Mouse (Mus musculus): Measurements from ENCODE around the gene Ccdc22. TPM values are rescaled to one million over a fixed set of nuclear protein-coding genes. Genes with fewer than 3 reads are reported as not detected.
A peak's percentile ranks its signal among the peaks of the same experiment; 100 is the strongest.

Ccdc22 gene
- polyA plus RNA-seq (2014; fragmentation: Nextera tagmentation; extraction: Ambion mirVana) = 26.6 and 28.0 TPM in 2 replicates

DNA sequence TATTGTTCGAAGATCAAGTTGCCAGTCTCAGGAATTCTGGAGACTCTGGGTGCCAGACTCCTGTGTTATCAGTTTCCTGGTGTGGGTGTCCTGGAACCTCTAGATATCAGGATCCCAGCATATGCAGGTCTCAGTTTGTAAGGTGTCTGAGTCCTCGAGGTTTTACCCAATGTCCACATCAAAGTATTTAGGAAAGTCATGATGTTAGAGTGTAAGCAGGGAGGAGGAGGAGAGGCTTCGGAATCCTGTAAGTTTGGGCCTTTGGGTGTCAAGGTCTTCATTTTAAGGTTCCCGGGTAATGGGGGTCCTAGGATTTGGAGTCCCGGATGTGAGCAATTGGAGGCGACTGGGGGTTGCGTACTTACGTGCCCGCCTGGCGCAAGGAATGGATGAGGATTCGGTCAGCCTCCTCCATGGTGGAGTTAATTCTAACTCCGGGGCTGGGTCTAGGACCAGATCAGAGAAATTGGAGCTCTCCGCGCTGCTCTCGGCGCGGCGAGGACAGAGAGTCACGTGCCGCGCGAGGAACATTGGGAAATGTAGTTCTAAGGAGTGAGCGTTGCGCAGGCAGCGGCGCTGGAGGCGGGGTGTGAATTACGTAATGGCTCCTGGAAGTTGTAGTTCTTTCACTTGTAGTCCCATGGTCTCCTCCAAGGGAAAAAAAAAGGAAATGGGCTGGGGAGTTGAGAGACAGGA, at the start of gene Ccdc22:
Ccdc22 (minus strand) TSS at position 639 of the 696 bp plus-strand sequence.
- no peaks in the 10 kb centered on the region for H3K9me3 ChIP-seq (ENCODE audit: control insufficient read depth, low read length)
- peak within 1 kb of the TSS; percentile 36 for H3K4me3 ChIP-seq (replicated peaks; ENCODE audit: low read length)
- no peaks in the 10 kb centered on the region for H3K27me3 ChIP-seq (ENCODE audit: control insufficient read depth, insufficient read depth, low read length)
- DNase-seq (ENCODE audit: low spot score) (peak; percentile 84), ATAC-seq (ENCODE audit: low FRiP score) (peak; percentile 92)
- peak within 1 kb of the TSS; percentile 39 for H3K9ac ChIP-seq
- H3K36me3 ChIP-seq (replicated peaks; ENCODE audit: control insufficient read depth, insufficient read depth) = no peaks in the 10 kb centered on the region
- H3K4me2 ChIP-seq (replicated peaks) = peak within 1 kb of the TSS; percentile 52
- H3K4me1 ChIP-seq (replicated peaks; ENCODE audit: control insufficient read depth, insufficient read depth, low read length) = no peaks in the 10 kb centered on the region
- WGBS = 19% methylated on average over 28 of the region's 28 CpGs
- no peak within 1 kb of the TSS for H3K27ac ChIP-seq

DNA sequence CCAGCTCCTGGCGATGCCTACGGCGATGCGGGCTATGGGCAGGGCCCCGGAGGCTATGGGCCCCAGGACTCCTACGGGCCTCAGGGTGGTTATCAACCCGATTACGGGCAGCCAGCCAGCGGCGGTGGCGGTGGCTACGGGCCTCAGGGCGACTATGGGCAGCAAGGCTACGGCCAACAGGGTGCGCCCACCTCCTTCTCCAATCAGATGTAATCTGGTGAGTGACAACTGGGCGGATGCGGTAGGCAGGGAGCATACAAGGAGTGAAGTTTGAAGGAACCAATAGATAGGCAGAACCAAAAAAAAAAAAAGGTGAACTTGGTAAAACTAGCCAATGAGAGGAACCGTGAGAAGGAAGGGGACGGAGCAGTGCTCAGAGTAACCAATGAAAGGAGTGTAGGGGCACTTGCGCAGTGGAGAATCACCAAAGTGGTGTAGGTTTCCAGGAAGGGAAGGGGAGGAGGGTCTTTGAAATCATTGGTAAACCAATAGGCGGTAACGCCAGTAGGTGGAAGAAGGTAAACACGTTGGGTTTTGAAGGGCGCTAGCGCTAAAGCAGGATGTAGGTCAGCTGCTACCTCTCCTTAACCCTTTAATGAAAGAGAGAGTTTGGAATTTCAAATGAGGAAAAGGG, 43.5 kb upstream of the Ccdc22 start:
- Histone ChIP-seq H3K9ac (peak overlapping the region; percentile 60), H3K4me1 (replicated peaks; ENCODE audit: control insufficient read depth, insufficient read depth, low read length) (no peaks in the 10 kb centered on the region), H3K27ac (peak overlapping the region; percentile 57), H3K27me3 (ENCODE audit: control insufficient read depth, insufficient read depth, low read length) (no peaks in the 10 kb centered on the region), H3K4me3 (replicated peaks; ENCODE audit: low read length) (peak overlapping the region; percentile 31), H3K36me3 (replicated peaks; ENCODE audit: control insufficient read depth, insufficient read depth) (peaks cover 25% of the 10 kb centered on the region), H3K9me3 (ENCODE audit: control insufficient read depth, low read length) (no peaks in the 10 kb centered on the region), H3K4me2 (replicated peaks) (peak overlapping the region; percentile 52)
- 17% methylated on average over 25 of the region's 25 CpGs for WGBS
- peak; percentile 94 for ATAC-seq (ENCODE audit: low FRiP score)
- DNase-seq (ENCODE audit: low spot score) = peak; percentile 72

DNA sequence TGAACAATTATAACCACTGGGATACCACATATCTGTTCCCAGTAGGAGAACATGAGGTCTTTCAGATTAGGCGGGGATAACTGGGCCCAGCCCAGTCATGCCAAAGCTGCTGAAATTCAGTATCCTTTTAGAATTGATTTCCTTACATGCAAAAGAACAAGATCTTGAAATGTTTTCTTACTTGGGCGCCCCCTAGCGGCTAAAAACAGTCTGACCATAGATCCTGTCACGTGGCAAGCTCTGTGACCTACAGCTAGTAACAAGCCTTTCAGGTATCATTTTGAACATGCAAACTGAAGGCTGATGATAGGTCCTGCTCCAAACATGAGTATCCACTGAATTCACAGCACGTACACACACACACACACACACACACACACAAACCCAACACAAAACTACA, 40.0 kb upstream of the Ccdc22 start:
- no peaks in the 10 kb centered on the region for H3K9me3 ChIP-seq (ENCODE audit: control insufficient read depth, low read length)
- peaks cover 33% of the 10 kb centered on the region for H3K36me3 ChIP-seq (replicated peaks; ENCODE audit: control insufficient read depth, insufficient read depth)
- no peak overlapping the region for H3K4me3 ChIP-seq (replicated peaks; ENCODE audit: low read length)
- WGBS = 12% methylated on average over 5 of the region's 5 CpGs
- H3K27me3 ChIP-seq (ENCODE audit: control insufficient read depth, insufficient read depth, low read length) = no peaks in the 10 kb centered on the region
- no peak overlapping the region for H3K4me2 ChIP-seq (replicated peaks)
- no peak overlapping the region for H3K27ac ChIP-seq
- peak; percentile 78 for DNase-seq (ENCODE audit: low spot score)
- 0 out of 2 replicates have a peak, but pooled peaks cover 6% of the 10 kb centered on the region for H3K4me1 ChIP-seq (replicated peaks; ENCODE audit: control insufficient read depth, insufficient read depth, low read length)
- no peak for ATAC-seq (ENCODE audit: low FRiP score)
- no peak overlapping the region for H3K9ac ChIP-seq

DNA sequence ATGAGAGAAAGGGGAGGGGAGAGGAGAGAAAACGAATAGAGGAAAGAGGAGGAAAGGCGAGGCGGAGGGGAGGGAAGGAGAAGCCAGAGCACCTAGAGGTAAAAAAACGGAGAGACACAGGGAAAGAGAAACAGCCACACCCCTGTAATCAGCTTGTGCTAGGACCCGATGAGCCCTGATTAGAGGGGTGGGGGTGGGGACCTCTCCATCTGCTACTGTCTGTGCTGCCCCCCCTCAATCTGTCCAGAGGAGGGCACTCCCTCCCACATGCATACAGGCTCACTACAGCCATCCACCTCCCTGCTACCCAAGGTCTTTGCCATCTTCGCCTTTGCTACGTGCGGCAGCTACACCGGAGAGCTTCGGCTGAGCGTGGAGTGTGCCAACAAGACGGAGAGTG, 35.5 kb upstream of the Ccdc22 start:
- WGBS = 53% methylated on average over 10 of the region's 12 CpGs
- Histone ChIP-seq H3K27ac (no peak overlapping the region), H3K4me3 (replicated peaks; ENCODE audit: low read length) (peak overlapping the region; percentile 50), H3K36me3 (replicated peaks; ENCODE audit: control insufficient read depth, insufficient read depth) (peaks cover 29% of the 10 kb centered on the region), H3K27me3 (ENCODE audit: control insufficient read depth, insufficient read depth, low read length) (no peaks in the 10 kb centered on the region), H3K9ac (peak overlapping the region; percentile 40; the same call in 1 of the 2 replicates), H3K4me2 (replicated peaks) (peak overlapping the region; percentile 62), H3K4me1 (replicated peaks; ENCODE audit: control insufficient read depth, insufficient read depth, low read length) (0 out of 2 replicates have a peak, but pooled peaks cover 6% of the 10 kb centered on the region), H3K9me3 (ENCODE audit: control insufficient read depth, low read length) (no peaks in the 10 kb centered on the region)
- DNase-seq (ENCODE audit: low spot score) = no peak
- ATAC-seq (ENCODE audit: low FRiP score) = no peak

DNA sequence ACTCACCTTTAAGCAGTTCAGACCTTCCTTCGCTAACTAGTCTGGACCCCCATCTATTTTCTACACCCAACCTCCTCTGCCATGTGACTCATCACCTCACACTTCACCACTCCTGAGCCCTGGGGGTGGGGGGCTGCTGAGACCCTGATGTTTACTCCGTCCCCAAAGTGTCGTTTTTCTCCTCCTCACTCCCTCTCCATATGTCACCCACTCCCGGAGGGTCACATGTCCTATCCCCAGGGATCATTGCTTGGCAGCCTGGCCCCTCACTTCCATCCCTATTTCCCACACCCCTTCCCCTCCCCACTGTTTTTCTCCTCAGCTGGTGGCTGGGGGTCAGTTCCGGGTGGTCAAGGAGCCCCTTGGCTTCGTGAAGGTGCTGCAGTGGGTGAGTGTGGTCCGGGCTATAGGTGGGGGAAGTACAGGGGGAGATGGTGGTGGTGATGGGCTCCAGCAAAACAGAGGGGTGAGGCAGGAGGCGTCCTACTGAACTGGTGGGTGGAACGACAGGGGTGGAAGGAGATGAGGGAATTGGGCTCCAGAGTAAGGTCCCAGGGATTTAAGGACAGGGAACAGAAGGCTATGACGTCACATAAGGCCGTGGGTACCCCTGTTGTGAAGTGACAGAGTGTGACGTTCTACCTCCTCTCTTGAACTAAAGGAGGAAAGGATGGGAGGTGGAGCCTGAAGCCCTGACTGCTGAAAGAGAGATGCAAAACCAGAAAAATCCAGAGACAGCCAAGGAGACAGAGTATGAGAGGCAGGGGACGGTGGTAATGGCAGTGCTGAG, 34.4 kb upstream of the Ccdc22 start:
- ATAC-seq (ENCODE audit: low FRiP score) (peak; percentile 28; the same call in 1 of the 2 replicates), DNase-seq (ENCODE audit: low spot score) (no peak)
- Histone ChIP-seq H3K36me3 (replicated peaks; ENCODE audit: control insufficient read depth, insufficient read depth) (peaks cover 20% of the 10 kb centered on the region; the same call in 1 of the 2 replicates), H3K27me3 (ENCODE audit: control insufficient read depth, insufficient read depth, low read length) (no peaks in the 10 kb centered on the region), H3K4me3 (replicated peaks; ENCODE audit: low read length) (peak overlapping the region; percentile 50), H3K9ac (peak overlapping the region; percentile 76), H3K27ac (peak overlapping the region; percentile 85), H3K9me3 (ENCODE audit: control insufficient read depth, low read length) (no peaks in the 10 kb centered on the region), H3K4me2 (replicated peaks) (peak overlapping the region; percentile 62), H3K4me1 (replicated peaks; ENCODE audit: control insufficient read depth, insufficient read depth, low read length) (0 out of 2 replicates have a peak, but pooled peaks cover 6% of the 10 kb centered on the region)
- WGBS = 21% methylated on average over 13 of the region's 13 CpGs

DNA sequence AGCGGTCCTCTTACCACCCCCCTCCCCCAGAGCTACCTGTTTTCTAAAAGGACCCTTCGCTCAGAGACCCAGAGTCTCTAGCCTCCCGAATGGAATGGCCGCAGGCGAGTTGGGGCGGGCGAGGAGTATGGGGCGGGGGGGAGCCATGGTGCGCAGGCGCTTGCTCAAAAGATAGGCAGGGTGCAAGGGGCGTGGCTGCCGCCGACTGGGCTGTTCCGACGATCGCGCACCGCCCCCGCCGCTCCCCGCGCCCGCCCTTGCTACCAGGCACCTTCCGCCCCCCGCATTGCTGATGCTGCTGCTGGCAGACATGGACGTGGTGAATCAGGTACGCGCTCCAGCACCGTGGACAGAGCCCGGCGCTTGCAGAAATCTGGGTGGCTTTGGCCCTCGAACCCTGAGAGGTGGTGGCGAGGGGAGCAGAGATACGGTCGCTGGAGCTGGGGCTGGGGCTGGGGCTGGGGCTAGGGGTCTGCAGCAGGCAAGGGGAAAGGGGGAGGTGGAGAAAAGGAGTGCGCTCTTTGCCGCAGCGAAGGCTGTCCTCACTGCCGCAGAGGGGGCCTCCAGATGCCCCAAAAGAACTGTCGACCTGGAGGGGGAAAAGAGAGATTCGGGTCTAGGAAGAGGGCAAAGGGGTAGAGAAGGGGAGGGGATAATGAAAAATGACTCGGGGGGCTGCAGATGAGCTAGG, 33.2 kb upstream of the Ccdc22 start, which contains the start of gene Syp:
Syp (plus strand) TSS at position 71 of the 691 bp plus-strand sequence.
- H3K4me3 ChIP-seq (replicated peaks; ENCODE audit: low read length) = peak within 1 kb of the TSS; percentile 50
- WGBS = 15% methylated on average over 41 of the region's 42 CpGs
- H3K4me1 ChIP-seq (replicated peaks; ENCODE audit: control insufficient read depth, insufficient read depth, low read length) = 0 out of 2 replicates have a peak, but pooled peaks cover 6% of the 10 kb centered on the region
- H3K9ac ChIP-seq = peak within 1 kb of the TSS; percentile 76
- peak; percentile 86 for ATAC-seq (ENCODE audit: low FRiP score)
- H3K36me3 ChIP-seq (replicated peaks; ENCODE audit: control insufficient read depth, insufficient read depth) = peaks cover 18% of the 10 kb centered on the region; the same call in 1 of the 2 replicates
- H3K9me3 ChIP-seq (ENCODE audit: control insufficient read depth, low read length) = no peaks in the 10 kb centered on the region
- no peaks in the 10 kb centered on the region for H3K27me3 ChIP-seq (ENCODE audit: control insufficient read depth, insufficient read depth, low read length)
- peak within 1 kb of the TSS; percentile 85 for H3K27ac ChIP-seq
- DNase-seq (ENCODE audit: low spot score) = peak; percentile 82
- peak within 1 kb of the TSS; percentile 62 for H3K4me2 ChIP-seq (replicated peaks)

DNA sequence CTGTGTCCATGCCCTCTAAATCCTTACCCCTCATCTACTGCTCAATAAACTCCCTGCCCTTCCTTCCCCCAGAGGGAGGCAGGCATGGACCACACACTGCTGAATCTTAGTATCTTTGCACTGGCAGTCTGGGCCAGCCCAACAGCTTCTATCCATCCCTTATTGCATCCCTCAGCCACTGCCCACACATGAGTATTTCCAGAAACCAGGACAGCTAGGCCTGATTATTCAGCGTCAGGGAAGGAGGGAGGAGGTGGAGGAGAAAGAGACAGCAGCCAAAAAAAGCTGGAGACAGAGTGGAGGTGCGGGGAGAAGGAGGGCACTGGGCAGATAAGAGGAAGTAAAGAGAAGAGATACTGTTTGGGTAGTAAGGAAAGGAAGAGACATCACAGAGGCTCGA, 29.8 kb upstream of the Ccdc22 start:
- no peak overlapping the region for H3K4me2 ChIP-seq (replicated peaks)
- WGBS = 85% methylated on average over 3 of the region's 3 CpGs
- H3K27ac ChIP-seq = no peak overlapping the region

DNA sequence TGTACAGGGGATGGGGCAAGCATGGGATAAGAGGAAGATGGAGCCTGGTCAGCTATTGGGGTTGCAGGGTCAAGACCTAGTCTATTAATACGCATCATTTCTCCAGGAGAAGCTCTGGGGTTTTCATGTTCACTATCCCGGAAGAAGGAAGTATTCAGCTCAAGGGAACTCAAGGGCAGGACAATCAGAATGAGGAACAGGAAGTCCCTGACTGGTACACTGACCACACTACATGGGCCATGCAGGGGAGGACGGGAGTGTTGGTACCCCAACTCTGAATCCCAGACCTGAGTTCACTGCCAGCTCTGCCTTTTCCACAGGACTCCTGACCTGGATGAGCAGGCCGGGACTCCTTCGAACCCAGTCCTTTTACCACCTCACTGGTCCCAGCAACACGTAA, 27.2 kb upstream of the Ccdc22 start:
- DNase-seq (ENCODE audit: low spot score) (no peak), ATAC-seq (ENCODE audit: low FRiP score) (no peak)
- H3K4me2 ChIP-seq (replicated peaks) = no peak overlapping the region
- H3K27me3 ChIP-seq (ENCODE audit: control insufficient read depth, insufficient read depth, low read length) = no peaks in the 10 kb centered on the region
- no peak overlapping the region for H3K27ac ChIP-seq
- 94% methylated on average over 6 of the region's 6 CpGs for WGBS
- no peak overlapping the region for H3K4me3 ChIP-seq (replicated peaks; ENCODE audit: low read length)
- no peaks in the 10 kb centered on the region for H3K36me3 ChIP-seq (replicated peaks; ENCODE audit: control insufficient read depth, insufficient read depth)
- no peak overlapping the region for H3K9ac ChIP-seq
- H3K9me3 ChIP-seq (ENCODE audit: control insufficient read depth, low read length) = no peaks in the 10 kb centered on the region
- H3K4me1 ChIP-seq (replicated peaks; ENCODE audit: control insufficient read depth, insufficient read depth, low read length) = no peaks in the 10 kb centered on the region

More for the DNA sequence above, 29.8 kb upstream of the Ccdc22 start:
- Histone ChIP-seq H3K27me3 (ENCODE audit: control insufficient read depth, insufficient read depth, low read length) (no peaks in the 10 kb centered on the region), H3K9ac (no peak overlapping the region), H3K9me3 (ENCODE audit: control insufficient read depth, low read length) (no peaks in the 10 kb centered on the region), H3K36me3 (replicated peaks; ENCODE audit: control insufficient read depth, insufficient read depth) (no peaks in the 10 kb centered on the region), H3K4me1 (replicated peaks; ENCODE audit: control insufficient read depth, insufficient read depth, low read length) (no peaks in the 10 kb centered on the region), H3K4me3 (replicated peaks; ENCODE audit: low read length) (no peak overlapping the region)
- ATAC-seq (ENCODE audit: low FRiP score) (no peak), DNase-seq (ENCODE audit: low spot score) (no peak)
